Mouse (Mus musculus) liver, adult 2 months (tissue): ENCODE results near the gene Sowaha.

Experiments
- CTCF ChIP-seq: fragments of 200-500 bp; IDR thresholded peaks from 2 replicates; pipeline ENCODE4 v1.5.1; 2011; ENCODE audit warnings: low read depth, low read length, control low read depth
- POLR2A ChIP-seq: fragments of 200-500 bp; IDR thresholded peaks from 2 replicates; pipeline ENCODE4 v1.6.1; 2011; ENCODE audit warnings: low read length, control low read depth; ENCODE audit not compliant: insufficient read depth; ENCODE audit errors: extremely low read depth

GRCm38 (mm10) chr11:53521821-53522131, 41.7 kb upstream of the Sowaha start:
- TF ChIP-seq CTCF (no peak), POLR2A (no peak)
